Mouse (Mus musculus): ENCODE data around the gene H2al1i.
"Not testable (repeated sequence)": the region's sequence is repeated elsewhere in the genome, so short reads cannot be mapped to it uniquely, and the experiment has no call there.

H2al1i gene

GRCm38 (mm10) chrX:11324359-11324758 lies at the start of gene H2al1i:
Gene H2al1i, plus strand, starts transcription at chrX:11324659.
- not testable (repeated sequence) for DNase-seq (ENCODE audit: low spot score)

GRCm38 (mm10) chrX:11277083-11277482 lies 47.4 kb upstream of the H2al1i start:
- DNase-seq (ENCODE audit: low spot score) = no peak

- DNase-seq (ENCODE audit: low spot score) = no peak
These were observed 43.7 kb upstream of the H2al1i start for GRCm38 (mm10) chrX:11280741-11281140.

- DNase-seq (ENCODE audit: low spot score) = no peak
These were observed 36.1 kb upstream of the H2al1i start for GRCm38 (mm10) chrX:11288306-11288882.

GRCm38 (mm10) chrX:11289244-11289643 lies 35.2 kb upstream of the H2al1i start:
- no peak for DNase-seq (ENCODE audit: low spot score)

- not testable (repeated sequence) for DNase-seq (ENCODE audit: low spot score)
These were observed 25.5 kb upstream of the H2al1i start, which contains the start of gene H2al1a for GRCm38 (mm10) chrX:11298957-11299356. Gene H2al1a, plus strand, starts transcription at chrX:11299257.

GRCm38 (mm10) chrX:11302132-11302531 lies 22.3 kb upstream of the H2al1i start, which contains the start of gene H2al1b:
Gene H2al1b, plus strand, starts transcription at chrX:11302432.
- DNase-seq (ENCODE audit: low spot score) = not testable (repeated sequence)

- not testable (repeated sequence) for DNase-seq (ENCODE audit: low spot score)
These were observed 19.1 kb upstream of the H2al1i start, which contains the start of gene H2al1c for GRCm38 (mm10) chrX:11305355-11305754. Gene H2al1c, plus strand, starts transcription at chrX:11305655.

- not testable (repeated sequence) for DNase-seq (ENCODE audit: low spot score)
These were observed 15.9 kb upstream of the H2al1i start, which contains the start of gene H2al1d for GRCm38 (mm10) chrX:11308524-11308923. Gene H2al1d, plus strand, starts transcription at chrX:11308824.

GRCm38 (mm10) chrX:11311634-11312033 lies 12.8 kb upstream of the H2al1i start, which contains the start of gene H2al1e:
Gene H2al1e, plus strand, starts transcription at chrX:11311934.
- not testable (repeated sequence) for DNase-seq (ENCODE audit: low spot score)

- DNase-seq (ENCODE audit: low spot score) = not testable (repeated sequence)
These were observed 9.6 kb upstream of the H2al1i start, which contains the start of gene H2al1f for GRCm38 (mm10) chrX:11314858-11315257. Gene H2al1f, plus strand, starts transcription at chrX:11315158.

- DNase-seq (ENCODE audit: low spot score) = not testable (repeated sequence)
These were observed 6.5 kb upstream of the H2al1i start, which contains the start of gene H2al1g for GRCm38 (mm10) chrX:11317956-11318355. Gene H2al1g, plus strand, starts transcription at chrX:11318256.

GRCm38 (mm10) chrX:11321192-11321591 lies 3.3 kb upstream of the H2al1i start, which contains the start of gene H2al1h:
Gene H2al1h, plus strand, starts transcription at chrX:11321492.
- not testable (repeated sequence) for DNase-seq (ENCODE audit: low spot score)

GRCm38 (mm10) chrX:11327522-11327921 lies 3.1 kb downstream of the H2al1i start, which contains the start of gene H2al1j:
Gene H2al1j, plus strand, starts transcription at chrX:11327822.
- DNase-seq (ENCODE audit: low spot score) = not testable (repeated sequence)

- DNase-seq (ENCODE audit: low spot score) = no peak
These were observed 21.3 kb downstream of the H2al1i start for GRCm38 (mm10) chrX:11345762-11346161.

GRCm38 (mm10) chrX:11346756-11347155 lies 22.3 kb downstream of the H2al1i start:
- DNase-seq (ENCODE audit: low spot score) = no peak

GRCm38 (mm10) chrX:11360823-11361222 lies 36.4 kb downstream of the H2al1i start:
- DNase-seq (ENCODE audit: low spot score) = no peak

- DNase-seq (ENCODE audit: low spot score) = no peak
These were observed 36.8 kb downstream of the H2al1i start for GRCm38 (mm10) chrX:11361261-11361660.

GRCm38 (mm10) chrX:11363890-11364289 lies 39.4 kb downstream of the H2al1i start:
- no peak for DNase-seq (ENCODE audit: low spot score)

- no peak for DNase-seq (ENCODE audit: low spot score)
These were observed 40.7 kb downstream of the H2al1i start for GRCm38 (mm10) chrX:11365151-11365550.

Data from ovary, postnatal 36 days (tissue).